Mouse (Mus musculus) myocyte (in vitro differentiated cells): ENCODE results near the gene Usp54. TPM values are rescaled to one million over a fixed set of nuclear protein-coding genes. Genes with fewer than 3 reads are reported as not detected.

ENCODE experiments used
- H3K27me3 ChIP-seq: one replicate; pipeline ENCODE4 v1.6.1; 2011; ENCODE audit not compliant: control insufficient read depth, insufficient read depth, insufficient read length
- H3K36me3 ChIP-seq: one replicate; pipeline ENCODE4 v1.6.1; 2011; ENCODE audit not compliant: control insufficient read depth, insufficient read depth
- H3K4me2 ChIP-seq: one replicate; pipeline ENCODE4 v1.6.1; 2011; ENCODE audit warnings: low read depth, control low read depth
- H3K4me3 ChIP-seq: one replicate; pipeline ENCODE4 v1.5.1; 2011; ENCODE audit warnings: mild to moderate bottlenecking, control low read depth, moderate library complexity
- H3K79me2 ChIP-seq: one replicate; pipeline ENCODE4 v1.6.1; 2011; ENCODE audit not compliant: control insufficient read depth, insufficient read depth
- H3ac ChIP-seq: one replicate; pipeline ENCODE4 v1.6.1; 2011; ENCODE audit not compliant: control insufficient read depth, insufficient read length
- CEBPB ChIP-seq: IDR thresholded peaks from 2 replicates; pipeline ENCODE4 v1.6.1; 2011; ENCODE audit warnings: mild to moderate bottlenecking, moderate library complexity; ENCODE audit not compliant: poor library complexity, insufficient read depth, severe bottlenecking
- E2F4 ChIP-seq: IDR thresholded peaks from one replicate; pipeline ENCODE4 v1.6.1; 2011; ENCODE audit warnings: mild to moderate bottlenecking, control low read depth, moderate library complexity; ENCODE audit not compliant: insufficient read depth
- MAX ChIP-seq: IDR thresholded peaks from one replicate; pipeline ENCODE4 v1.6.1; 2011; ENCODE audit warnings: low read depth, mild to moderate bottlenecking, control low read depth
- MYOD1 ChIP-seq, 3 experiments: IDR thresholded peaks; one replicate each; pipeline ENCODE4 v1.6.1; 2011; ENCODE audit warnings: control low read depth in 2 of 3, low read depth in 2 of 3, mild to moderate bottlenecking in 2 of 3, moderate library complexity in 1 of 3; ENCODE audit not compliant: insufficient read length in 2 of 3, control insufficient read depth in 1 of 3
- MYOG ChIP-seq, 3 experiments: IDR thresholded peaks; one replicate each; pipeline ENCODE4 v1.6.1; 2011; ENCODE audit warnings: control low read depth in 2 of 3, low read depth in 2 of 3, mild to moderate bottlenecking in 2 of 3; ENCODE audit not compliant: insufficient read length in 2 of 3, control insufficient read depth in 1 of 3, insufficient read depth in 1 of 3
- POLR2A ChIP-seq: IDR thresholded peaks from one replicate; pipeline ENCODE4 v1.6.1; 2011; ENCODE audit warnings: low read depth, mild to moderate bottlenecking, control low read depth, moderate library complexity; ENCODE audit not compliant: insufficient read length
- POLR2AphosphoS2 ChIP-seq: IDR thresholded peaks from one replicate; pipeline ENCODE4 v1.6.1; 2011; ENCODE audit warnings: low read depth, control low read depth; ENCODE audit not compliant: insufficient read length
- REST ChIP-seq: IDR thresholded peaks from one replicate; pipeline ENCODE4 v1.6.1; 2011; ENCODE audit warnings: mild to moderate bottlenecking, control low read depth, moderate library complexity; ENCODE audit not compliant: insufficient read depth, insufficient read length
- SRF ChIP-seq: IDR thresholded peaks from one replicate; pipeline ENCODE4 v1.6.1; 2011; ENCODE audit warnings: low read depth; ENCODE audit not compliant: control insufficient read depth, insufficient read length
- TCF12 ChIP-seq: IDR thresholded peaks from one replicate; pipeline ENCODE4 v1.6.1; 2011; ENCODE audit warnings: mild to moderate bottlenecking, control low read depth; ENCODE audit not compliant: poor library complexity, insufficient read depth, severe bottlenecking
- TCF3 ChIP-seq: IDR thresholded peaks from one replicate; pipeline ENCODE4 v1.6.1; 2011; ENCODE audit warnings: low read depth, control low read depth; ENCODE audit not compliant: insufficient read length
- USF1 ChIP-seq: IDR thresholded peaks from one replicate; pipeline ENCODE4 v1.6.1; 2011; ENCODE audit warnings: low read depth, mild to moderate bottlenecking, control low read depth, moderate library complexity
- polyA plus RNA-seq: library from polyadenylated mRNA; unstranded; fragments of >200 nt; fragmentation: generic; extraction: Trizol; gene quantifications from one replicate; pipeline ENCODE4 v1.2.1, GENCODE M21; 2012; ENCODE audit warnings: missing spikeins

Usp54 gene
- polyA plus RNA-seq, 1 experiment: 2.6 TPM

DNA sequence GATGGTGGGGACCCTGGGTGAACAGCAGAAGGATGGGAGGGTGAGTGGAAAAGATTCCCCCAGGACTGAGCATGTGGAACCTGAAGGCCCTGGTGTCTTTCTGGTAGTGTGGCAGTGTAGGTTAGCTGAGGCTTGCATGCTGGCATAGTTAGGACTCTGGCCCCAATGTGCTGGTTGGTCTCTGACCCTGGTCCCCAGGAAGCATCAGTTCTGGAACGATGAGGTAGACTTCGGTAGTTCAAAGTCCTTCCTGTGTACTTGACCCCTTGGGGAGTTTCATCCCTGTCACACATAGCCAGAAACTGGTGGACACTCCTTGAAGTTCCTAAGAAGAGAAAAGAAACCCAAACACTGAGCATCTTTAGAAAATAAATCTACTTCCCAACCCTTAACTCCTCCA is 90.7 kb downstream of the Usp54 start:
- no peak overlapping the region for H3K4me2 ChIP-seq
- no peaks in the 10 kb centered on the region for H3K27me3 ChIP-seq
- H3K4me3 ChIP-seq: no peak overlapping the region
- peaks cover 5% of the 10 kb centered on the region for H3K79me2 ChIP-seq
- TF ChIP-seq E2F4: no peak
- no peak for TF ChIP-seq TCF12
- no peak for TF ChIP-seq SRF
- H3ac ChIP-seq: no peak overlapping the region
- H3K36me3 ChIP-seq: peaks cover 30% of the 10 kb centered on the region

DNA sequence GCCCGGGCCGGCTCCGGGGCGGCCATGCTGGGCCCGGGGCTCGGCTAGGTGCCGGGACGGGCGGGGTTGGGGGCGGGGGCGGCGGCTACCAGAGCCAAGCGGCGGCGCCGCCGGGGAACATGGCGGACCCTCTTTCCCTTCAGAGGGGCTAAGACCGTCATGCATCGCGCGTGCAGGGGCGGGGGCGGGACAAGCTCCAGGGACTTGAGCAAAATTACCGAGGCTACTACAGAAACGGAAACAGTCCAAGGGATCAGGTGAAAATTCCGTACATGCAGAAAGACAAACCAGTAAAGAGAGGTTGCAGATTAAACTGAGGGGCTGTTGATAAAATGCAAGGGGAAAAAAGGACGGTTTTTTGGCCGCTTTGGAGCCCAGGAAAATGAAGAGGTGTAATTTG is 94.4 kb downstream of the Usp54 start, which contains the start of gene Ppp3cb:
Gene Ppp3cb (minus strand): TSS at position 159 of the 400 bp plus-strand sequence.
- Histone ChIP-seq H3ac (peak within 1 kb of the TSS; percentile 62), H3K4me2 (peak within 1 kb of the TSS; percentile 73), H3K36me3 (peaks cover 15% of the 10 kb centered on the region), H3K79me2 (peaks cover 43% of the 10 kb centered on the region), H3K4me3 (peak within 1 kb of the TSS; percentile 67), H3K27me3 (no peaks in the 10 kb centered on the region)
- no peak for TF ChIP-seq MAX
- no peak for TF ChIP-seq POLR2A

- peaks cover 50% of the 10 kb centered on the region for H3K79me2 ChIP-seq
- peak overlapping the region; percentile 73 for H3K4me2 ChIP-seq
- peak overlapping the region; percentile 67 for H3K4me3 ChIP-seq
- TF ChIP-seq MYOD1 (IDR thresholded peaks at IDR 0.05; ENCODE audit: control insufficient read depth in 1 of 3, insufficient read length in 2 of 3, low read depth in 2 of 3): peak in 2 of 3 experiments; percentile 1 to 57
- peak; percentile 97 for TF ChIP-seq POLR2AphosphoS2
- no peak for TF ChIP-seq TCF12
- no peak for TF ChIP-seq E2F4
- no peak for TF ChIP-seq CEBPB
- peak in 2 of 3 experiments; percentile 36 to 53 for TF ChIP-seq MYOG (IDR thresholded peaks at IDR 0.05; ENCODE audit: control insufficient read depth in 1 of 3, insufficient read depth in 1 of 3, insufficient read length in 2 of 3, low read depth in 2 of 3)
- no peak for TF ChIP-seq TCF3
- peak; percentile 6 for TF ChIP-seq REST
- TF ChIP-seq USF1: no peak
- TF ChIP-seq SRF: peak; percentile 35
- no peak for TF ChIP-seq MAX
- TF ChIP-seq POLR2A: peak; percentile 99
- H3K27me3 ChIP-seq: no peaks in the 10 kb centered on the region
- H3ac ChIP-seq: peak overlapping the region; percentile 62
- peaks cover 15% of the 10 kb centered on the region for H3K36me3 ChIP-seq
Observed at GRCm38 (mm10) chr14:20545529-20546331, 95.1 kb downstream of the Usp54 start.

GRCm38 (mm10) chr14:20544467-20545411 is 96.1 kb downstream of the Usp54 start:
- Histone ChIP-seq H3K36me3 (peaks cover 14% of the 10 kb centered on the region), H3K4me2 (peak overlapping the region; percentile 73), H3K27me3 (no peaks in the 10 kb centered on the region), H3ac (peak overlapping the region; percentile 62), H3K4me3 (peak overlapping the region; percentile 67), H3K79me2 (peaks cover 59% of the 10 kb centered on the region)
- TF ChIP-seq E2F4 (no peak), POLR2A (no peak), POLR2AphosphoS2 (no peak), MAX (no peak), REST (no peak), SRF (no peak), MYOG (IDR thresholded peaks at IDR 0.05; ENCODE audit: control insufficient read depth in 1 of 3, insufficient read depth in 1 of 3, insufficient read length in 2 of 3, low read depth in 2 of 3) (no peak), TCF12 (no peak), TCF3 (no peak), CEBPB (no peak), USF1 (no peak), MYOD1 (IDR thresholded peaks at IDR 0.05; ENCODE audit: control insufficient read depth in 1 of 3, insufficient read length in 2 of 3, low read depth in 2 of 3) (no peak)

DNA sequence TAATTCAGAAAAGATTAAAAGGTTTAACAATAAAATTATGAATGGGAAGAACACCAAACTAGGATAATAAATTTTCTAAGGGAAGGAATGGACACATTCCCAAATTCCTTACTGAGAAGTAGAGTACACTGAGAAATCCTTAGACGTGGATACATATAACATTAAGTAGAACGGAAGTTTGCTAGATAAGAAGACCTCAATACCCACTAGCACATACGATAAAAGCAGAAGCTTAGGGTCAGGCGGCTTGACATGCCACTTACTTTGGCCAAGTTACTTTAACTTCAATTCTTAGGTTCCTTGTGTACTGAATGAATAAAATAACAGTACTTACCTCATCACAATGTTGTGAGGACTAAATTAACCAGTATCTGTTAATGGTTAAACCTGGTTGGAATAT is 111.2 kb downstream of the Usp54 start:
- Histone ChIP-seq H3K4me3 (no peak overlapping the region), H3ac (no peak overlapping the region), H3K27me3 (no peaks in the 10 kb centered on the region), H3K79me2 (peaks cover 32% of the 10 kb centered on the region), H3K36me3 (peaks cover 25% of the 10 kb centered on the region), H3K4me2 (no peak overlapping the region)
- TF ChIP-seq MYOG (IDR thresholded peaks at IDR 0.05; ENCODE audit: control insufficient read depth in 1 of 3, insufficient read depth in 1 of 3, insufficient read length in 2 of 3, low read depth in 2 of 3): no peak
- no peak for TF ChIP-seq TCF3
- TF ChIP-seq TCF12: no peak
- TF ChIP-seq MYOD1 (IDR thresholded peaks at IDR 0.05; ENCODE audit: control insufficient read depth in 1 of 3, insufficient read length in 2 of 3, low read depth in 2 of 3): no peak
